Mouse (Mus musculus) intestine, embryonic 16.5 days (tissue): Measurements from ENCODE around the gene Dtnbp1. TPM values are rescaled to one million over a fixed set of nuclear protein-coding genes. Genes with fewer than 3 reads are reported as not detected.

ENCODE experiments used
- ATAC-seq: fragments of 200-750 bp; cut with Nextera tagmentation; 2 replicates; pipeline ENCODE4 v1.8.0; 2017; ENCODE audit warnings: moderate TSS enrichment, moderate library complexity
- H3K27ac ChIP-seq: fragments of 300-500 bp; sonication (generic); 2 replicates; pipeline ENCODE4 v1.5.1; 2014; ENCODE audit warnings: mild to moderate bottlenecking, low read length
- H3K27me3 ChIP-seq: fragments of 300-500 bp; sonication (generic); replicated peaks from 2 replicates; pipeline ENCODE4 v1.6.1; 2014; ENCODE audit warnings: low read length, control low read depth, mixed read lengths; ENCODE audit not compliant: control insufficient read depth, insufficient read depth
- H3K36me3 ChIP-seq: fragments of 300-500 bp; sonication (generic); 2 replicates; pipeline ENCODE4 v1.6.1; 2014; ENCODE audit warnings: low read length, control low read depth; ENCODE audit not compliant: control insufficient read depth, insufficient read depth
- H3K4me1 ChIP-seq: fragments of 300-500 bp; sonication (generic); 2 replicates; pipeline ENCODE4 v1.6.1; 2014; ENCODE audit warnings: low read length, control low read depth, mixed read lengths; ENCODE audit not compliant: control insufficient read depth, insufficient read depth
- H3K4me2 ChIP-seq: fragments of 300-500 bp; sonication (generic); 2 replicates; pipeline ENCODE4 v1.6.1; 2014; ENCODE audit warnings: low read depth, low read length, control low read depth
- H3K4me3 ChIP-seq: fragments of 300-500 bp; sonication (generic); 2 replicates; pipeline ENCODE4 v1.5.1; 2014; ENCODE audit warnings: mild to moderate bottlenecking, low read length
- H3K9ac ChIP-seq: fragments of 300-500 bp; sonication (generic); 2 replicates; pipeline ENCODE4 v1.6.1; 2014; ENCODE audit warnings: low read depth, low read length
- H3K9me3 ChIP-seq: fragments of 300-500 bp; sonication (generic); 2 replicates; pipeline ENCODE4 v1.6.1; 2016; ENCODE audit warnings: low read length, control low read depth; ENCODE audit not compliant: control insufficient read depth
- WGBS: fragments of 180-500 bp; shearing (Covaris S2); extraction: QIAGEN DNeasy Blood & Tissue Kit; methylation state at CpG from one replicate; pipeline ENCODE4 v1.1.7; 2014; 5-methylcytosine and 5-hydroxymethylcytosine counted together
- polyA plus RNA-seq: library from polyadenylated mRNA; unstranded; fragments of >200 nt; fragmentation: Nextera tagmentation; extraction: Ambion mirVana; gene quantifications from 2 replicates; pipeline ENCODE4 v1.2.1, GENCODE M21; 2015

Gene Dtnbp1
- polyA plus RNA-seq, 1 experiment from 2014 or later: 64.9 TPM

DNA sequence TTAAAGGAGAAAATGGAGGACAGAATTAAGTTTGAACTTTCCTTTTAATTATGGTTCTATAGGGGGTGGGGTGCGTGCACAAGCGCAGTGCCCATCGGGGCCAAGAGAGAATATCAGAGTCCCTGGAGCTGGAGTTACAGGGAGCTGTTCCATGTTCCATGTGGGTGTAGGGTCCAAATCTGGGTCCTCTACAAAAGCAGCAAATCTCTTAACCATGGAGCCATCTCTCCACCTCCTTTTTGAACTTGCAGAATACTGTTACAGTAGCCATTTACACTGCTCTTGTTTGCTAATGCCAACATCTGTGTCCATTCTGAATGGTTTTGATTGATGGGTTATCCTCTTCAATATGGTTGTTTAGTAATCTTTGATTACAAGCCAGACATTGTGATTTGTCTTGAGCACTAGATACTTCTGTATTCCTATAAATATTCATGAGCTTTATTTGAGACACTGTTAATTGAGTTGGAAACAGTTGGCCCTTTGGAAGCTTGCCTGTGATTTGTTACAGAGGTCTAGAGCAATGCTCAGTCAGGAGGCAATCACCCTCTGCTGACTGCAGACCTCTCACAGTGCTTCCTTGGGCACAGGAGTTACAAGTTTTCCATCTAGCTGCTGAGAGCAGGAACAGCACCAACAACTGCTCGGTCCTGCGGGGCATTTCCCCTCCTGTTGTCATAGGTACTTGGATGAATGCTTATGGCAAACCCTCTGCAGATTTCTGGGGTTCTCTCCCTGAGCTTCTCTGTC is 41.2 kb downstream of the Dtnbp1 start:
- no peak overlapping the region for H3K9ac ChIP-seq
- no peaks in the 10 kb centered on the region for H3K9me3 ChIP-seq
- no peaks in the 10 kb centered on the region for H3K4me1 ChIP-seq
- ATAC-seq: no peak
- H3K27ac ChIP-seq: no peak overlapping the region
- H3K4me2 ChIP-seq: no peak overlapping the region
- WGBS: 87% methylated on average over 5 of the region's 5 CpGs
- no peak overlapping the region for H3K4me3 ChIP-seq
- no peaks in the 10 kb centered on the region for H3K27me3 ChIP-seq
- 0 out of 2 replicates have a peak, but pooled peaks cover 2% of the 10 kb centered on the region for H3K36me3 ChIP-seq

GRCm38 (mm10) chr13:44957049-44957448 is 44.9 kb downstream of the Dtnbp1 start:
- no peaks in the 10 kb centered on the region for H3K4me1 ChIP-seq
- no peak for ATAC-seq
- 93% methylated on average over 8 of the region's 8 CpGs for WGBS

DNA sequence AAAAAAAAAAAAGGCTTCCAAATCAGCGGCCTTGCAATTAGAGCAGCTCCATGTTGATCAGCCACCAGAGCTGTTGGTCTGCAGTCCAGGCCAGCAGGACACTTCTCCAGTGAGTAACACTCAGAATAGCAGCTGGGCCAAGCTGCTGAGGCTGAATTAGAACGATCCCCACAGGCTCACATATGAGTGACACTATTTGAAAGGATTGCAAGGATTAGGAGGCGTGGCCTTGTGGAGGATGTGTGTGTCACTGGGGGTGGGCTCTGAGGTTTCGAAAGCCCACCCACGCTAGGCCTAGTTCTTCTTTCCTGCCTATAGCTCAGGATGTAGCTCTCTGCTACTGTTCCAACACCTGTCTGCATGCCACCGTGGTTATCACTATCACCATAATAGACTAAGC is 46.2 kb downstream of the Dtnbp1 start:
- Histone ChIP-seq H3K4me1 (no peaks in the 10 kb centered on the region), H3K9me3 (no peaks in the 10 kb centered on the region), H3K27me3 (no peaks in the 10 kb centered on the region), H3K36me3 (no peaks in the 10 kb centered on the region), H3K4me2 (no peak overlapping the region), H3K4me3 (no peak overlapping the region), H3K27ac (no peak overlapping the region), H3K9ac (no peak overlapping the region)
- no peak for ATAC-seq
- WGBS: 98% methylated on average over 6 of the region's 6 CpGs

More at GRCm38 (mm10) chr13:44957049-44957448, 44.9 kb downstream of the Dtnbp1 start:
- no peak overlapping the region for H3K9ac ChIP-seq
- no peaks in the 10 kb centered on the region for H3K36me3 ChIP-seq
- no peaks in the 10 kb centered on the region for H3K27me3 ChIP-seq
- no peaks in the 10 kb centered on the region for H3K9me3 ChIP-seq
- no peak overlapping the region for H3K27ac ChIP-seq
- no peak overlapping the region for H3K4me3 ChIP-seq
- no peak overlapping the region for H3K4me2 ChIP-seq

DNA sequence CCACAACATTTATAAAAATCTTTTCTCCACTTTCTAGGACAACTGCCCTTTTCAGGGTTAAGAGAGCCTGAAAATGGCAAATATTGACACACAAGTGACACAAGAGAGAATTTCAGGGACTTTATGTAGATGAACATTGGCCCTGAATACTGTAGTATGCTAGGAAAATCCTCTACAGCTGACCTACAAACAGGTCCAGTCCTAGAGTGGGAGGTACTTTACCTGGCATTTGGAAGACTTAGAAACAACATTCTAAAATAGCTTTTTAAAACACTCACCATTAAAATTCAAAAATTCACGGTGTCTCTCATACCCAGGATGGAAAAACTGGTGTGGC is 47.7 kb downstream of the Dtnbp1 start:
- H3K36me3 ChIP-seq: no peaks in the 10 kb centered on the region
- H3K4me3 ChIP-seq: no peak overlapping the region
- no peak overlapping the region for H3K4me2 ChIP-seq
- ATAC-seq: no peak
- 96% methylated on average over 1 of the region's 1 CpGs for WGBS
- no peak overlapping the region for H3K27ac ChIP-seq
- no peaks in the 10 kb centered on the region for H3K9me3 ChIP-seq
- H3K9ac ChIP-seq: no peak overlapping the region
- no peaks in the 10 kb centered on the region for H3K27me3 ChIP-seq
- no peaks in the 10 kb centered on the region for H3K4me1 ChIP-seq

DNA sequence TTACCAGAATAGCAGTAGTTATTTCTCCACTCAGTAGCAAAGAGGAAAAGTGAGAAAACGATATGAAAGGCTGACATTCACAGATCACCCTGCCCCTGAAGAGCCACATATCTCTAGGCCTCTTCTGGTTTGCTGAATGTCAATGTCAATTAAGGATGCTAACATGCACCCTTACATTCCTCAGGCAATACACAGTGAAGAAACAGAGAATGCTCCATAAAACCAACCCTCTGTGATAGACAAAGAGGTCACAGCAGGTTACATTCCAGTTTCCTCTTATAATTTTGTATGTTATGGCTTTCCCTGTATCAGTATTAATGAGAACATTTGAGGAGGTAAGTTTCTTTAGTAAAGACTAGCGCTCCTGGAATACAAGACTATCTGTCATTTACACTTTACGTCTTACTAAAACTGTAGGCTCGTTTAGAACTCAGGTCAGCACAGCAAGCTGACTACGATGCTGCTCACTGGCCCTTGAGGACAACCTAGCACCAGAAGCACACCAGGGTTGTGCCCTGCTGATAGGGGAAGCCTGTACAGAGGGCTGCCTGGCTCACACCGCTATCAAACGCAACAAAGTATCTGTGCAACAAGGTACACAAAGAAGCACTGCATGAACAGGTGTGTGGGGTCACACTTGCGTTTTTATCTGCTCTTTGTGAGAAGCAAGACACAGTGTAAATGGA is 48.3 kb downstream of the Dtnbp1 start:
- no peak for ATAC-seq
- H3K9ac ChIP-seq: no peak overlapping the region
- H3K9me3 ChIP-seq: no peaks in the 10 kb centered on the region
- no peak overlapping the region for H3K4me3 ChIP-seq
- no peak overlapping the region for H3K27ac ChIP-seq
- WGBS: 81% methylated on average over 8 of the region's 8 CpGs
- no peaks in the 10 kb centered on the region for H3K4me1 ChIP-seq
- no peaks in the 10 kb centered on the region for H3K27me3 ChIP-seq
- H3K4me2 ChIP-seq: no peak overlapping the region
- no peaks in the 10 kb centered on the region for H3K36me3 ChIP-seq

- H3K4me1 ChIP-seq: no peaks in the 10 kb centered on the region
- no peak for ATAC-seq
- no peaks in the 10 kb centered on the region for H3K27me3 ChIP-seq
- WGBS: 67% methylated on average over 10 of the region's 10 CpGs
- no peaks in the 10 kb centered on the region for H3K9me3 ChIP-seq
- H3K4me2 ChIP-seq: no peak overlapping the region
- H3K9ac ChIP-seq: no peak overlapping the region
- H3K4me3 ChIP-seq: no peak overlapping the region
- no peaks in the 10 kb centered on the region for H3K36me3 ChIP-seq
- no peak overlapping the region for H3K27ac ChIP-seq
Measured at GRCm38 (mm10) chr13:44952393-44953086, 49.4 kb downstream of the Dtnbp1 start.

- Histone ChIP-seq H3K4me3 (no peak overlapping the region), H3K4me2 (no peak overlapping the region), H3K9ac (no peak overlapping the region), H3K27me3 (no peaks in the 10 kb centered on the region), H3K27ac (no peak overlapping the region), H3K4me1 (no peaks in the 10 kb centered on the region; the same call in 1 of the 2 replicates), H3K9me3 (no peaks in the 10 kb centered on the region), H3K36me3 (no peaks in the 10 kb centered on the region)
- ATAC-seq: no peak
- 87% methylated on average over 16 of the region's 16 CpGs for whole genome bisulfite sequencing
Measured at GRCm38 (mm10) chr13:44948320-44949250, 53.4 kb downstream of the Dtnbp1 start.

GRCm38 (mm10) chr13:44946880-44947635 is 54.9 kb downstream of the Dtnbp1 start:
- no peak overlapping the region for H3K4me2 ChIP-seq

More at GRCm38 (mm10) chr13:44946880-44947635, 54.9 kb downstream of the Dtnbp1 start:
- Histone ChIP-seq H3K36me3 (no peaks in the 10 kb centered on the region), H3K27me3 (no peaks in the 10 kb centered on the region), H3K27ac (no peak overlapping the region), H3K9ac (no peak overlapping the region), H3K4me1 (no peaks in the 10 kb centered on the region; the same call in 1 of the 2 replicates), H3K4me3 (no peak overlapping the region), H3K9me3 (no peaks in the 10 kb centered on the region)
- 41% methylated on average over 8 of the region's 8 CpGs for WGBS
- no peak for ATAC-seq
